Mouse (Mus musculus): Measurements from ENCODE around the gene Idua. TPM values are rescaled to one million over a fixed set of nuclear protein-coding genes. Genes with fewer than 3 reads are reported as not detected.

Gene Idua
- total and polyA plus RNA-seq, 3 experiments = 2.3 to 10.6 (median 5.8) TPM

DNA sequence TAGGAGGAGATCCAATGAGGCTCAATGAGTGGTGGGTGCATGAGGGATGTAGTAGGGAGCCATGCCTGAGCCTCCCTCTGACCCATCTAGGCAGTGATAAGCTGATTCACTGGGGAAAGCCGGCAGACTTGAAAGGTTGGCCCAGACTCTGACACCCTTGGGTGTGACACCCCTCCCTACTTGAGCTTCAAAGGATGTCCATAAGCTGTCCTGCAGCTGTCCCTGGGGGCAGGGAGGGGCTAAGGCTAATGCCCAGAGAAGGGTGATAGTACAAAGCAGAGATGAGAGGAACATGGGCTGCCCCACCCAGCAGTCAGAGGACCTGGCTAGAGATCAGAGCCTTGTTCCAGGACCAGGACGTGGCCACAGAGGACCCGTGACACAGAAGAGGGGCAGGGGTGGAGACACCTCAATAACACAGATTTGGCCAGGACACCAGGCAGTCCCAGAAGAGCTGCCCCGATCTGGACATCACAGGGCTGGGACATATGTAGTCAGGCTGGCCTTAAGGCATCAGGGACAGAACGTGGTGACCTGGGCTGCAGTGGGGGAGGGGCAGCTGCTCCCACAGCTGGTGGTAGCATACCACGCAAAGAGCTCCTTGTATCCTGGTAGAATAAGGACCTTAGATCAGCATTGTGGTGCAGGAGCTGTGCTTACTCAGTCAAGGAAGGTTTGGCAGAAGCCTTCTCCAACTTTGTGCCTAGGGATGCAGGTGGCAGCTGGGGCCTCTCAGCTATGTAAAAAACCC lies 49.0 kb downstream of the Idua start:
- Histone ChIP-seq H3K27me3 (replicated peaks) (peaks cover 14% of the 10 kb centered on the region), H3K4me2 (ENCODE audit: insufficient read depth, low read depth, poor library complexity, severe bottlenecking) (no peak overlapping the region), H3K4me3 (replicated peaks in 1 of 3; ENCODE audit: low read depth in 2 of 3, low read length in 2 of 3, poor library complexity in 1 of 3) (no peak overlapping the region), H3K27ac (ENCODE audit: insufficient read depth, low read depth) (no peak overlapping the region), H3K9ac (ENCODE audit: insufficient read depth, low read depth) (no peak overlapping the region), H3K9me3 (replicated peaks; ENCODE audit: low read length) (no peaks in the 10 kb centered on the region), H3K36me3 (replicated peaks in 1 of 2; ENCODE audit: control insufficient read depth in 1 of 2, insufficient read depth in 1 of 2, low read length in 1 of 2) (no peaks in the 10 kb centered on the region), H3K79me2 (replicated peaks; ENCODE audit: control insufficient read depth, extremely low read depth, insufficient read depth, poor library complexity, severe bottlenecking) (no peaks in the 10 kb centered on the region), H3K4me1 (ENCODE audit: control insufficient read depth in 1 of 2, insufficient read depth in 2 of 2) (no peaks in the 10 kb centered on the region)
- dilution Hi-C loops (cut with MboI; ENCODE audit: extremely low pct_ligation_motif_present, extremely low pct_unique_long_range_greater_than_20kb, low sequenced_read_pairs) (no loop called here), in situ Hi-C loops (cut with MboI; ENCODE audit: low pct_ligation_motif_present, low pct_unique_long_range_greater_than_20kb, low sequenced_read_pairs) (no loop called here)
- no peak for TF ChIP-seq PAX5 (IDR thresholded peaks at IDR 0.05; ENCODE audit: low read length)
- no peak for TF ChIP-seq JUN (IDR thresholded peaks at IDR 0.05; ENCODE audit: insufficient read depth, low read depth, low read length)
- TF ChIP-seq TBP (conservative IDR thresholded peaks at IDR 0.05; ENCODE audit: low read depth, low read length) = no peak
- TF ChIP-seq ELF1 (IDR thresholded peaks at IDR 0.05; ENCODE audit: low read depth, low read length) = no peak
- TF ChIP-seq POLR2AphosphoS2 (IDR thresholded peaks at IDR 0.05; ENCODE audit: low read depth, low read length) = no peak
- no peak for TF ChIP-seq RCOR1 (conservative IDR thresholded peaks at IDR 0.05; ENCODE audit: low read depth, low read length)
- no peak for TF ChIP-seq CHD1 (IDR thresholded peaks at IDR 0.05; ENCODE audit: low read depth, low read length)
- TF ChIP-seq IRF4 (IDR thresholded peaks at IDR 0.05; ENCODE audit: low read depth, low read length) = no peak
- no peak for TF ChIP-seq MAZ (IDR thresholded peaks at IDR 0.05; ENCODE audit: low read depth, low read length)
- TF ChIP-seq ZKSCAN1 (IDR thresholded peaks at IDR 0.05; ENCODE audit: borderline replicate concordance, low read depth, low read length) = no peak
- TF ChIP-seq UBTF (IDR thresholded peaks at IDR 0.05; ENCODE audit: low read depth, low read length) = no peak
- TF ChIP-seq POLR2A (IDR thresholded peaks at IDR 0.05; ENCODE audit: low read depth, low read length) = no peak
- no peak for TF ChIP-seq ZNF384 (IDR thresholded peaks at IDR 0.05; ENCODE audit: low read depth, low read length)
- TF ChIP-seq TCF12 (IDR thresholded peaks at IDR 0.05; ENCODE audit: low read depth, low read length) = no peak
- TF ChIP-seq ETS1 (conservative IDR thresholded peaks at IDR 0.05; ENCODE audit: low read depth, low read length) = no peak
- no peak for TF ChIP-seq ZC3H11A (IDR thresholded peaks at IDR 0.05; ENCODE audit: low read depth, low read length)
- TF ChIP-seq HCFC1 (IDR thresholded peaks at IDR 0.05; ENCODE audit: low read depth, low read length) = no peak
- no peak for DNase-seq (ENCODE audit: extremely low read depth)

DNA sequence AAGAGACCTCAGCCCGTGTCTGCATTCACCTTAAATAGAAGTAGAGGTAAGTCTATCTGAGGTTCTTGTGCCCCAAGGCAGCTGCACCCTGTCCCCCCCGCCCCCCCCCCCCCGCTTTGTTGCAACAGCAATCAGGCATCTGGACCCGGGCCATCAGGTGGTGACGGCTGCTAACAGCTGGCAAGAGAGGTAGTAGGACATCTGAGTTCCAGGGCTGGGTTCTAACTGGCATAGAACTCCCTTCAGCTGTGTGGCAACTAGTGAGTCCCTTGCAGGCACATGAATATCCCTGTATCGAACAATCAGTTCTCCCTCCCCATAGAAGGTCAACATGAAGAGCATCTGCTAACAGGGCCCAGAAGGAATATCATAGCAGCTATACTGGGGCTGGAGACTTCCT lies 51.8 kb downstream of the Idua start:
- TF ChIP-seq IRF4 (IDR thresholded peaks at IDR 0.05; ENCODE audit: low read depth, low read length) = no peak
- no peak for TF ChIP-seq POLR2A (IDR thresholded peaks at IDR 0.05; ENCODE audit: low read depth, low read length)
- TF ChIP-seq SMC3 (IDR thresholded peaks at IDR 0.05; ENCODE audit: low read depth, low read length) = no peak
- no peak for TF ChIP-seq HCFC1 (IDR thresholded peaks at IDR 0.05; ENCODE audit: low read depth, low read length)
- no peak for TF ChIP-seq MAZ (IDR thresholded peaks at IDR 0.05; ENCODE audit: low read depth, low read length)
- Histone ChIP-seq H3K79me2 (replicated peaks; ENCODE audit: control insufficient read depth, extremely low read depth, insufficient read depth, poor library complexity, severe bottlenecking) (no peaks in the 10 kb centered on the region), H3K4me2 (ENCODE audit: insufficient read depth, low read depth, poor library complexity, severe bottlenecking) (no peak overlapping the region), H3K36me3 (replicated peaks in 1 of 2; ENCODE audit: control insufficient read depth in 1 of 2, insufficient read depth in 1 of 2, low read length in 1 of 2) (no peaks in the 10 kb centered on the region), H3K27me3 (replicated peaks) (peaks cover 25% of the 10 kb centered on the region), H3K9ac (ENCODE audit: insufficient read depth, low read depth) (no peak overlapping the region), H3K4me3 (replicated peaks in 1 of 3; ENCODE audit: low read depth in 2 of 3, low read length in 2 of 3, poor library complexity in 1 of 3) (no peak overlapping the region), H3K9me3 (replicated peaks; ENCODE audit: low read length) (no peaks in the 10 kb centered on the region), H3K4me1 (ENCODE audit: control insufficient read depth in 1 of 2, insufficient read depth in 2 of 2) (no peaks in the 10 kb centered on the region), H3K27ac (ENCODE audit: insufficient read depth, low read depth) (no peak overlapping the region)
- no peak for DNase-seq (ENCODE audit: extremely low read depth)
- dilution Hi-C loops (cut with MboI; ENCODE audit: extremely low pct_ligation_motif_present, extremely low pct_unique_long_range_greater_than_20kb, low sequenced_read_pairs) (no loop called here), in situ Hi-C loops (cut with MboI; ENCODE audit: low pct_ligation_motif_present, low pct_unique_long_range_greater_than_20kb, low sequenced_read_pairs) (no loop called here)
